In the genomic region with DNA sequence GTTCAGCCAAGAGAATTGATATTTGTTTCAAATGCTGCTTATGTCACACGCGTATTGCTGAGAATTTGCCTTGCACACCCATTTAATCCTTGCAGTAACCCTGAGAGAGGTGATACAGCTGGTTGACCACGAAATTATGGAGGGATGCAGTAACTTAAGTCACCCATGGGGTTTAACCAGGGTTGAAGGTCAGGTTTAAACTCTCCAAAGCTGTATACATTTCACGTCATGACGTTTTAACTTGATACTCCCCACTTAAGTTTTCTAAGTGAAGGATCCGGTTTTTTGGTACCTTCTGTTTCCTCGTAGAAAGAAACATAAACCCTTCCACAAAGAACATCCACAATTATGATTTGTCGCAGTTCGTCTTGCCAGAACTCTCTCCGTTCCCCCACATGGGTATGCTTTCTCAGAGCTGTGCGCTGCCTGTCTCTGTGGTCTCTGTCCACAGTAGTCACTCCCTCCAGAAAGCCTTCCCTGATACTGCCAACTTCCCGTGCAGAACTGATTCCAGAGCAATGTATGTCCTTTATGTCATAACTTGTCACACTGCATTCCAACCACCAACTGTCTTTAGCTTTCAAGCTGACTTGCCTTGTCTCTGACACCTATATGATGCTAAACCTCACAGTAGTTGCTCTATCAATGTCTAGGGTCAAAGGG, we compare ENCODE assay signal across 7 mouse cellular contexts. TPM values are rescaled to one million over a fixed set of nuclear protein-coding genes. Genes with fewer than 3 reads are reported as not detected.
DNase-seq lines count a peak whose midpoint lies in the region; ATAC-seq and TF ChIP-seq lines count a peak whose summit lies in the region.

No protein-coding gene starts in this region.

- H3K27me3 ChIP-seq in spleen, adult 2 months (ENCODE audit: control insufficient read depth, insufficient read depth, low read length) = no peaks in the 10 kb centered on the region
- peaks cover 58% of the 10 kb centered on the region for H3K27me3 ChIP-seq in intestine, postnatal 0 days (replicated peaks; ENCODE audit: control insufficient read depth, insufficient read depth, low read length)

- peak in 1 of 2 experiments; percentile 22 for DNase-seq in spleen, adult 2 months (ENCODE audit: low read depth in 1 of 2, low spot score in 2 of 2)
- no peak for DNase-seq in spleen, adult 18-20 months
- DNase-seq in frontal cortex, adult 2 months (ENCODE audit: extremely low spot score in 1 of 2, low spot score in 1 of 2) = no peak
- no peak for DNase-seq in ovary, postnatal 36 days (ENCODE audit: low spot score)

- TF ChIP-seq CTCF in spleen, adult 2 months (IDR thresholded peaks at IDR 0.05; ENCODE audit: extremely low read depth, insufficient read depth, insufficient read length, insufficient replicate concordance) = no peak
- no peak for TF ChIP-seq CTCF in embryonic fibroblast, embryonic 13.5 days (IDR thresholded peaks at IDR 0.05; ENCODE audit: borderline replicate concordance, insufficient read depth, low read length)
- no peak for TF ChIP-seq CTCF in intestine, postnatal 0 days (IDR thresholded peaks at IDR 0.05; ENCODE audit: low read depth)

- peak overlapping the region; percentile 97 for H3K4me3 ChIP-seq in spleen, adult 2 months (ENCODE audit: extremely low read depth, insufficient read depth, insufficient read length)
- peak overlapping the region; percentile 51 for H3K4me3 ChIP-seq in embryonic fibroblast, embryonic 13.5 days (ENCODE audit: insufficient read depth, low read length)
- H3K4me3 ChIP-seq in intestine, postnatal 0 days (ENCODE audit: low read depth, low read length) = peak overlapping the region; percentile 80

- no peak overlapping the region for H3K9ac ChIP-seq in intestine, postnatal 0 days (ENCODE audit: low read depth, low read length)

- no peak overlapping the region for H3K27ac ChIP-seq in spleen, adult 2 months (ENCODE audit: insufficient read depth, low read length)
- H3K27ac ChIP-seq in embryonic fibroblast, embryonic 13.5 days (ENCODE audit: insufficient read depth, low read length) = peak overlapping the region; percentile 64
- no peak overlapping the region for H3K27ac ChIP-seq in intestine, postnatal 0 days (ENCODE audit: low read depth, low read length)

- no peaks in the 10 kb centered on the region for H3K36me3 ChIP-seq in spleen, adult 2 months (ENCODE audit: control insufficient read depth, insufficient read depth, low read length)
- H3K36me3 ChIP-seq in intestine, postnatal 0 days (ENCODE audit: control insufficient read depth, insufficient read depth) = no peaks in the 10 kb centered on the region

- ATAC-seq in intestine, postnatal 0 days = peak; percentile 14; the same call in 1 of the 2 replicates
- ATAC-seq in monocyte, adult 5-6 weeks (replicated peaks; ENCODE audit: insufficient number of reproducible peaks, low FRiP score, low TSS enrichment, poor library complexity, severe bottlenecking) = peak; percentile 1

- H3K4me1 ChIP-seq in spleen, adult 2 months (ENCODE audit: control insufficient read depth, insufficient read depth, insufficient read length) = peaks cover 3% of the 10 kb centered on the region
- peaks cover 5% of the 10 kb centered on the region; the same call in 1 of the 2 replicates for H3K4me1 ChIP-seq in embryonic fibroblast, embryonic 13.5 days (ENCODE audit: control insufficient read depth, insufficient read depth, low read length)
- H3K4me1 ChIP-seq in intestine, postnatal 0 days (replicated peaks; ENCODE audit: control insufficient read depth, insufficient read depth, low read length) = no peaks in the 10 kb centered on the region; the same call in 1 of the 2 replicates

- H3K4me2 ChIP-seq in intestine, postnatal 0 days (replicated peaks; ENCODE audit: low read depth) = peak overlapping the region; percentile 74

- no peaks in the 10 kb centered on the region for H3K9me3 ChIP-seq in intestine, postnatal 0 days (ENCODE audit: control insufficient read depth)

- no peak for TF ChIP-seq POLR2A in spleen, adult 2 months (IDR thresholded peaks at IDR 0.05; ENCODE audit: low read depth, low read length)
- no peak for TF ChIP-seq POLR2A in embryonic fibroblast, embryonic 13.5 days (IDR thresholded peaks at IDR 0.05; ENCODE audit: low read depth, low read length)

- WGBS in spleen, adult 2 months = 6% methylated on average over 12 of the region's 12 CpGs
- 6% methylated on average over 12 of the region's 12 CpGs for WGBS in intestine, postnatal 0 days

RNA-seq across cellular contexts. Expression of gene Camsap2, which starts 0.6 kb away (rescaled TPM):
- 4.3 and 5.3 TPM in 2 replicates for polyA plus RNA-seq in spleen, adult 2 months (2012; rRNA removed)
- 38.4 and 40.0 TPM in 2 replicates for polyA plus RNA-seq in embryonic fibroblast, embryonic 13.5 days (2011; ENCODE audit: insufficient read length, low read depth, missing spikeins)
- polyA plus RNA-seq in intestine, postnatal 0 days (2015; fragmentation: Nextera tagmentation; extraction: Ambion mirVana) = 3.3 and 3.6 TPM in 2 replicates
- 25.1 to 39.6 TPM (median 31.9 TPM) in 3 replicates for total RNA-seq in monocyte, adult 5-6 weeks (2017)
- 53.6 and 53.7 TPM in 2 replicates for polyA plus RNA-seq in frontal cortex, adult 2 months (2012; rRNA removed)
